Mouse (Mus musculus): Measurements from ENCODE around the gene Tpgs1.
"Not testable (repeated sequence)": the region's sequence is repeated elsewhere in the genome, so short reads cannot be mapped to it uniquely, and the experiment has no call there.

- not testable (repeated sequence) for TF ChIP-seq CTCF (conservative IDR thresholded peaks at IDR 0.05; ENCODE audit: low read length); POU5F1 (IDR thresholded peaks at IDR 0.05; ENCODE audit: borderline replicate concordance, low read length)
Measured at GRCm38 (mm10) chr10:79702970-79703369, 33.8 kb downstream of the Tpgs1 start.
